Mouse (Mus musculus) CH12.LX (cell line): ENCODE data around the gene Rreb1. TPM values are rescaled to one million over a fixed set of nuclear protein-coding genes. Genes with fewer than 3 reads are reported as not detected.

Experiments used
- DNase-seq: peaks from one replicate; pipeline ENCODE4 v3.0.0-alpha.2; 2013; ENCODE audit errors: extremely low read depth
- H3K27ac ChIP-seq: 2 replicates; pipeline ENCODE4 v1.5.1; 2012; ENCODE audit warnings: low read depth, mild to moderate bottlenecking, control low read depth, moderate library complexity; ENCODE audit not compliant: insufficient read depth
- H3K27me3 ChIP-seq: replicated peaks from 2 replicates; pipeline ENCODE3; 2012; ENCODE audit warnings: inconsistent platforms
- H3K36me3 ChIP-seq, 2 experiments: replicated peaks in 1 of 2; 2 replicates each; pipeline versions ENCODE3 to v1.6.1; 2012; ENCODE audit warnings: inconsistent platforms in 1 of 2, low read length in 1 of 2, mild to moderate bottlenecking in 1 of 2, mixed read lengths in 1 of 2, moderate library complexity in 1 of 2; ENCODE audit not compliant: control insufficient read depth in 1 of 2, insufficient read depth in 1 of 2
- H3K4me1 ChIP-seq, 2 experiments: 2 replicates each; pipeline ENCODE4 v1.6.1; 2012; ENCODE audit warnings: inconsistent platforms in 1 of 2, moderate library complexity in 1 of 2; ENCODE audit not compliant: insufficient read depth in 2 of 2, control insufficient read depth in 1 of 2
- H3K4me2 ChIP-seq: 2 replicates; pipeline ENCODE4 v1.6.1; 2012; ENCODE audit warnings: low read depth, mild to moderate bottlenecking, control low read depth; ENCODE audit not compliant: poor library complexity, insufficient read depth, severe bottlenecking
- H3K4me3 ChIP-seq, 3 experiments: fragments of 150-350 bp in 1 of 3; sonication (generic) in 1 of 3; replicated peaks in 1 of 3; 2 replicates each; pipeline versions ENCODE3 to v1.5.1; 2011 to 2012; ENCODE audit warnings: low read depth in 2 of 3, low read length in 2 of 3, mild to moderate bottlenecking in 2 of 3, moderate library complexity in 2 of 3, control low read depth in 1 of 3, improper control_type of control experiment in 1 of 3, inconsistent platforms in 1 of 3, mixed read lengths in 1 of 3; ENCODE audit not compliant: poor library complexity in 1 of 3
- H3K79me2 ChIP-seq: replicated peaks from 2 replicates; pipeline ENCODE4 v1.6.1; 2012; ENCODE audit warnings: mild to moderate bottlenecking, moderate library complexity; ENCODE audit not compliant: control insufficient read depth, poor library complexity, insufficient read depth, severe bottlenecking; ENCODE audit errors: extremely low read depth
- H3K9ac ChIP-seq: 2 replicates; pipeline ENCODE4 v1.6.1; 2012; ENCODE audit warnings: low read depth, mild to moderate bottlenecking, control low read depth, moderate library complexity; ENCODE audit not compliant: insufficient read depth
- H3K9me3 ChIP-seq: replicated peaks from 2 replicates; pipeline ENCODE3; 2012; ENCODE audit warnings: low read length, inconsistent platforms, mixed read lengths
- BHLHE40 ChIP-seq: IDR thresholded peaks from 2 replicates; pipeline ENCODE4 v1.6.1; 2011; ENCODE audit warnings: mild to moderate bottlenecking, low read depth, low read length, improper control_type of control experiment
- CHD1 ChIP-seq: IDR thresholded peaks from 2 replicates; pipeline ENCODE4 v1.6.1; 2012; ENCODE audit warnings: low read depth, low read length, improper control_type of control experiment, inconsistent platforms
- CHD2 ChIP-seq: IDR thresholded peaks from 2 replicates; pipeline ENCODE4 v1.6.1; 2011; ENCODE audit warnings: low read length, improper control_type of control experiment
- CTCF ChIP-seq, 2 experiments: IDR thresholded peaks in 1 of 2; conservative IDR thresholded peaks in 1 of 2; 2 replicates each; pipeline ENCODE4 v1.5.1; 2011 to 2012; ENCODE audit warnings: low read depth in 2 of 2, low read length in 2 of 2, improper control_type of control experiment in 1 of 2, inconsistent platforms in 1 of 2, mild to moderate bottlenecking in 1 of 2, moderate library complexity in 1 of 2
- EP300 ChIP-seq: IDR thresholded peaks from 2 replicates; pipeline ENCODE4 v1.6.1; 2011; ENCODE audit warnings: low read length, improper control_type of control experiment
- GABPA ChIP-seq: IDR thresholded peaks from 2 replicates; pipeline ENCODE4 v1.6.1; 2012; ENCODE audit warnings: low read depth, low read length, improper control_type of control experiment, inconsistent platforms; ENCODE audit not compliant: insufficient replicate concordance
- JUN ChIP-seq: IDR thresholded peaks from 2 replicates; pipeline ENCODE4 v1.6.1; 2011; ENCODE audit warnings: low read depth, mild to moderate bottlenecking, low read length, improper control_type of control experiment, moderate library complexity; ENCODE audit not compliant: insufficient read depth
- JUND ChIP-seq: conservative IDR thresholded peaks from 2 replicates; pipeline ENCODE4 v1.6.1; 2011; ENCODE audit warnings: low read depth, low read length, improper control_type of control experiment
- KAT2A ChIP-seq: IDR thresholded peaks from 2 replicates; pipeline ENCODE4 v1.6.1; 2012; ENCODE audit warnings: low read length, improper control_type of control experiment, inconsistent platforms; ENCODE audit not compliant: insufficient replicate concordance
- MAFK ChIP-seq: IDR thresholded peaks from 2 replicates; pipeline ENCODE4 v1.6.1; 2011; ENCODE audit warnings: low read length, improper control_type of control experiment; ENCODE audit not compliant: insufficient replicate concordance
- MEF2A ChIP-seq: IDR thresholded peaks from 2 replicates; pipeline ENCODE4 v1.6.1; 2014; ENCODE audit warnings: low read depth, mild to moderate bottlenecking, inconsistent platforms, low read length, improper control_type of control experiment, borderline replicate concordance
- MYC ChIP-seq: IDR thresholded peaks from 2 replicates; pipeline ENCODE4 v1.6.1; 2011; ENCODE audit warnings: low read depth, mild to moderate bottlenecking, improper control_type of control experiment, low read length
- PAX5 ChIP-seq: IDR thresholded peaks from 2 replicates; pipeline ENCODE4 v1.6.1; 2012; ENCODE audit warnings: low read length, inconsistent platforms, mixed read lengths
- POLR2AphosphoS2 ChIP-seq: IDR thresholded peaks from 2 replicates; pipeline ENCODE4 v1.6.1; 2011; ENCODE audit warnings: low read depth, low read length, improper control_type of control experiment
- RAD21 ChIP-seq: IDR thresholded peaks from 2 replicates; pipeline ENCODE4 v1.6.1; 2011; ENCODE audit warnings: low read depth, mild to moderate bottlenecking, low read length, improper control_type of control experiment, moderate library complexity
- RCOR1 ChIP-seq: conservative IDR thresholded peaks from 2 replicates; pipeline ENCODE4 v1.6.1; 2012; ENCODE audit warnings: low read depth, mild to moderate bottlenecking, inconsistent platforms, low read length, improper control_type of control experiment
- SMC3 ChIP-seq: IDR thresholded peaks from 2 replicates; pipeline ENCODE4 v1.6.1; 2011; ENCODE audit warnings: low read depth, low read length, improper control_type of control experiment
- TBP ChIP-seq: conservative IDR thresholded peaks from 2 replicates; pipeline ENCODE4 v1.6.1; 2011; ENCODE audit warnings: low read depth, low read length, improper control_type of control experiment
- TCF12 ChIP-seq: IDR thresholded peaks from 2 replicates; pipeline ENCODE4 v1.6.1; 2014; ENCODE audit warnings: low read depth, mild to moderate bottlenecking, inconsistent platforms, low read length, improper control_type of control experiment
- dilution Hi-C: fragments of 300-500 bp; cut with MboI; formaldehyde crosslinking; loops from 2 replicates; pipeline ENCODE4 v1.14.3; 2020; ENCODE audit warnings: low sequenced_read_pairs; ENCODE audit not compliant: extremely low pct_unique_long_range_greater_than_20kb, extremely low pct_ligation_motif_present
- in situ Hi-C: fragments of 300-500 bp; cut with MboI; formaldehyde crosslinking; loops from 3 replicates; pipeline ENCODE4 v1.14.3; 2019; ENCODE audit warnings: low sequenced_read_pairs, low pct_ligation_motif_present, low pct_unique_long_range_greater_than_20kb, mixed read lengths
- polyA plus RNA-seq: library from polyadenylated mRNA; unstranded; fragments of >175 nt; gene quantifications from 2 replicates; pipeline ENCODE4 v1.2.1, GENCODE M21; 2012; ENCODE audit warnings: low read depth; ENCODE audit not compliant: insufficient read length
- total RNA-seq, 2 experiments: library from RNA; depleted of rRNA; stranded (reverse); fragments of 300-350 nt in 1 of 2; fragments of >200 nt in 1 of 2; gene quantifications; 2 replicates each; pipeline ENCODE4 v1.2.3; 2012 to 2014

Rreb1 gene
- total and polyA plus RNA-seq, 3 experiments, result 1.0 to 10.2 (median 5.3) TPM

DNA sequence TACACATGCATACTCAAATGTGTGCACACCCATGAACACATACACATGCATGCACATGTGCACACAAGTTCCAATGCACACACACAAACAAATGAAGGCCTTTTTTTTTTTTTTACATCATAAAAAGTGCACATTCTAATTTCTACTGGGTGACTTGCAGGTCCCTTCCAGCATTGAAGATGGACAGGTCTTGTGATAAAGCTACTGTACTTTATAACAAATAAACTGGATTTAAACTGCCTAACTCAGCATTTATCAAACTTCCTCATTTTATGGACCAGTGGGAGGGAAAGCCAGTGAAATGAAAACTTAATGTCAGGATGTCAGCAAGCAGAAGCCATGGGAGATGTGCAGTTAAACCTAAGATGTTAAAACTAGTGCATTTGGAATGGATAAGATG lies 1.5 kb upstream of the Rreb1 start:
- H3K79me2 ChIP-seq, result no peaks in the 10 kb centered on the region
- TF ChIP-seq RCOR1 (no peak), JUN (no peak), TCF12 (no peak), MAFK (peak; percentile 44; the same call in 1 of the 2 replicates)
- TF ChIP-seq, all 38 proteins: peak for 1
- Histone ChIP-seq H3K27me3 (no peaks in the 10 kb centered on the region), H3K4me3 (no peak overlapping the region), H3K9ac (no peak overlapping the region), H3K4me1 (peaks cover 0 to 6% of the 10 kb centered on the region in 2 experiments; a peak in 2 of 4 replicates), H3K4me2 (no peak overlapping the region), H3K36me3 (no peaks in the 10 kb centered on the region), H3K9me3 (peaks cover 5% of the 10 kb centered on the region), H3K27ac (no peak overlapping the region)
- in situ Hi-C loops (no loop called here), dilution Hi-C loops (no loop called here)
- DNase-seq, result no peak

DNA sequence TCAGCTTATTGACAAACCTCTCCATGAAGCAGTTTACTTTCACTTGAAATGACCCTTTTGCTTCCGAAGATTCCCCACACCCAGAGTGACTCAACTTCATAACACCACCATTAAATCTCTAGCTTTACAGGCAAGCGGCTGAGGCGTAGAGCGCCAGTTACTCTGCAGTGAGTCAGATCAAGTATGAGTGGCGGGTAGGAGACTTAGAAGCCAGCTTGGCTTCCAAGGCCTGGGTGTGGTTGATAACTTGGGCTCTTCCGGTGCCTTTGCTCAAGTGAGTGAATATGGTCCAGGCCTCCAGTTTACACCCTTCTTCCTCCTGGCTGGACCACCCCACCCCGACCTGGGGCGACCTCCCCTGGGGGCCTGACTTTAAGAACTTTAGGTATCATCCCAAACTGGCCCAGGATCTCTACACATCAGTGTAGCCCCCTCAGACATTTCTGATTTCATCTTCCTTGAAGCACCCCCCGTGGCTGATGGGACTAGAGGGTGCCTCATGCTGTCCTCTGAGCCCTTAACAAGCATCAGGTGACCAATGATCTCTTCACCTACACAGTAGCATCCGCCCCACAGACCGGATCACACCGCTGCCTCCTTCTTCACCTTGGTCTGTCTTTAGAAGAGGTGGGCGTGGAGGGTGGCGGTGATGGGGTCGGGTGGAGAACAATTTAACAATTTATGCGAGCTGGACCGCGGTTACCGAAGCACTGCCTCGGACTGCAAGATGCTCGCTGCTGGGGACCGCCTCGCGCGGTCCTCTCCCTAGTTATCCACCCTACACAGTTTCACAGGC lies 651 bp upstream of the Rreb1 start:
- no peak for DNase-seq
- dilution Hi-C loops, result no loop called here
- no peak overlapping the region for H3K9ac ChIP-seq

DNA sequence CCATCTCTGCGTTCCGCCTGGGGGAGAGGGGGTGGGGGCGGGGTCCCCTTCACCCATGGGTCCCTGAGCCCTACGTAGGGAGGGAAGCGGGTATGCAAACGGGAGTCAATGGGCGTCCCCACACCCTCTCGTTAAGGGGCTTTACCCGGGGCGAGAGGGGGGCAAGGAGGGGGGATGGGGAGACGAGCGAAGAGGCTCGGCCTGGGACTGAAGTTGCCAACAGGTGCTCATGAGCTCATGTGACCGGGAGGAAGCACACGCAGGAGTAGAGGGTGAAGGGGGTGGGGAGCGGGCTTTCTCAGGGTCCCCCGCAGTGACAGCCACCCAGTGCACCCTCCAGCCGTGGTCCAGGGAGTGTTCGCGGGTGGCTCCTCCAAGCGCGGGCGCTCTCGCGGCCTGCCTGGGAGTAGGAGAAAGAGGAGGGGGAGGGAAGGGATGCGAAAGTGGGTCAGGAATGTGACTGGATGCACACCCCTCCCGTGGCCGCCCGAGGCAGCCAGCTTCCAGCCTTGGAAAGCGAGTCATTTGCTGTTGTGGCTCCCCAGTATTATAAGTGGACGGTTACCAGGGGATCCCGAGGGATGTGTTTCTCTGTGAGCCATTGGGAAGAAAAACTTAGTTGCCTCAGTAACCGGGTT lies 513 bp downstream of the Rreb1 start:
- peaks cover 2 to 17% of the 10 kb centered on the region in 2 experiments; a peak in 3 of 4 replicates for H3K4me1 ChIP-seq
- H3K27me3 ChIP-seq, result no peaks in the 10 kb centered on the region
- no peak overlapping the region for H3K4me2 ChIP-seq
- dilution Hi-C loops (no loop called here), in situ Hi-C loops (no loop called here)
- H3K36me3 ChIP-seq, result no peaks in the 10 kb centered on the region
- peaks cover 5% of the 10 kb centered on the region for H3K9me3 ChIP-seq
- no peak overlapping the region for H3K9ac ChIP-seq
- DNase-seq, result no peak
- no peak overlapping the region for H3K4me3 ChIP-seq
- no peak for TF ChIP-seq MYC
- TF ChIP-seq PAX5, result no peak
- TF ChIP-seq CHD1, result no peak
- TF ChIP-seq CTCF (conservative IDR thresholded peaks at IDR 0.05 in 1 of 2, IDR thresholded peaks at IDR 0.05 in 1 of 2; ENCODE audit: low read depth in 2 of 2, low read length in 2 of 2), result no peak
- TF ChIP-seq BHLHE40, result no peak
- TF ChIP-seq GABPA, result no peak
- TF ChIP-seq SMC3, result no peak
- TF ChIP-seq MEF2A, result no peak
- TF ChIP-seq TCF12, result no peak
- no peak for TF ChIP-seq JUND
- TF ChIP-seq EP300, result no peak
- TF ChIP-seq TBP, result no peak
- TF ChIP-seq KAT2A, result no peak
- TF ChIP-seq RAD21, result no peak
- TF ChIP-seq RCOR1, result no peak
- no peak for TF ChIP-seq CHD2
- TF ChIP-seq POLR2AphosphoS2, result no peak
- H3K27ac ChIP-seq, result no peak overlapping the region
- no peaks in the 10 kb centered on the region for H3K79me2 ChIP-seq

More for the DNA sequence above, 651 bp upstream of the Rreb1 start:
- TF ChIP-seq MYC, result no peak
- no peak for TF ChIP-seq POLR2AphosphoS2
- TF ChIP-seq PAX5, result no peak
- no peak for TF ChIP-seq MEF2A
- TF ChIP-seq MAFK, result no peak
- TF ChIP-seq, all 38 proteins: peak for 0
- H3K27ac ChIP-seq, result no peak overlapping the region
- H3K4me2 ChIP-seq, result no peak overlapping the region
- peaks cover 2 to 13% of the 10 kb centered on the region in 2 experiments; a peak in 3 of 4 replicates for H3K4me1 ChIP-seq
- in situ Hi-C loops, result no loop called here
- H3K27me3 ChIP-seq, result no peaks in the 10 kb centered on the region
- H3K9me3 ChIP-seq, result peaks cover 5% of the 10 kb centered on the region
- no peaks in the 10 kb centered on the region for H3K36me3 ChIP-seq
- no peaks in the 10 kb centered on the region for H3K79me2 ChIP-seq
- H3K4me3 ChIP-seq, result no peak overlapping the region
